Mouse (Mus musculus) neural tube, embryonic 11.5 days (tissue): ENCODE results near the gene Mtg2. TPM values are rescaled to one million over a fixed set of nuclear protein-coding genes. Genes with fewer than 3 reads are reported as not detected.

Source experiments
- ATAC-seq: fragments of 200-750 bp; cut with Nextera tagmentation; 2 replicates; pipeline ENCODE4 v1.8.0; 2017; ENCODE audit warnings: moderate number of reproducible peaks, mild to moderate bottlenecking, moderate TSS enrichment, moderate library complexity; ENCODE audit not compliant: insufficient read depth, low FRiP score, low TSS enrichment
- DNase-seq: peaks from one replicate; pipeline ENCODE4 v3.0.0-alpha.2; 2015; ENCODE audit warnings: low spot score
- H3K27ac ChIP-seq: fragments of 300-500 bp; sonication (generic); 2 replicates; pipeline ENCODE4 v1.5.1; 2014; ENCODE audit warnings: low read depth, mild to moderate bottlenecking, low read length
- H3K27me3 ChIP-seq: fragments of 300-500 bp; sonication (generic); 2 replicates; pipeline ENCODE4 v1.6.1; 2014; ENCODE audit warnings: mild to moderate bottlenecking, low read length, mixed read lengths; ENCODE audit not compliant: control insufficient read depth, insufficient read depth
- H3K36me3 ChIP-seq: fragments of 300-500 bp; sonication (generic); 2 replicates; pipeline ENCODE4 v1.6.1; 2014; ENCODE audit warnings: mild to moderate bottlenecking, low read length, moderate library complexity, mixed read lengths; ENCODE audit not compliant: control insufficient read depth, insufficient read depth
- H3K4me1 ChIP-seq: fragments of 300-500 bp; sonication (generic); 2 replicates; pipeline ENCODE4 v1.6.1; 2014; ENCODE audit warnings: low read length, mixed read lengths; ENCODE audit not compliant: control insufficient read depth, insufficient read depth
- H3K4me2 ChIP-seq: fragments of 300-500 bp; sonication (generic); 2 replicates; pipeline ENCODE4 v1.6.1; 2014; ENCODE audit warnings: low read depth, mild to moderate bottlenecking, moderate library complexity
- H3K4me3 ChIP-seq: fragments of 300-500 bp; sonication (generic); 2 replicates; pipeline ENCODE4 v1.5.1; 2014; ENCODE audit warnings: low read depth, low read length
- H3K9ac ChIP-seq: fragments of 300-500 bp; sonication (generic); 2 replicates; pipeline ENCODE4 v1.6.1; 2014; ENCODE audit warnings: mild to moderate bottlenecking, low read length
- H3K9me3 ChIP-seq: fragments of 300-500 bp; sonication (generic); 2 replicates; pipeline ENCODE4 v1.6.1; 2016; ENCODE audit warnings: low read length; ENCODE audit not compliant: control insufficient read depth
- WGBS: fragments of 180-500 bp; shearing (Covaris S2); extraction: QIAGEN DNeasy Blood & Tissue Kit; methylation state at CpG from one replicate; pipeline ENCODE4 v1.1.7; 2014; 5-methylcytosine and 5-hydroxymethylcytosine counted together
- polyA plus RNA-seq: library from polyadenylated mRNA; unstranded; fragments of >200 nt; fragmentation: Nextera tagmentation; extraction: Ambion mirVana; gene quantifications from 2 replicates; pipeline ENCODE4 v1.2.1, GENCODE M21; 2014

The Mtg2 gene
- polyA plus RNA-seq, 1 experiment from 2014 or later = 26.5 TPM

- no peak overlapping the region for H3K9ac ChIP-seq
- no peak overlapping the region for H3K27ac ChIP-seq
- H3K9me3 ChIP-seq = no peaks in the 10 kb centered on the region
- ATAC-seq (no peak), DNase-seq (no peak)
- H3K4me1 ChIP-seq = no peaks in the 10 kb centered on the region
- H3K4me3 ChIP-seq = no peak overlapping the region
- H3K36me3 ChIP-seq = no peaks in the 10 kb centered on the region
- no peak overlapping the region for H3K4me2 ChIP-seq
- 33% methylated on average over 5 of the region's 5 CpGs for WGBS
- peaks cover 13% of the 10 kb centered on the region for H3K27me3 ChIP-seq
These were observed 25.3 kb downstream of the Mtg2 start for GRCm38 (mm10) chr2:180095711-180096110.

- WGBS = 48% methylated on average over 3 of the region's 3 CpGs
- no peak overlapping the region for H3K27ac ChIP-seq
- H3K9me3 ChIP-seq = no peaks in the 10 kb centered on the region
- DNase-seq (no peak), ATAC-seq (no peak)
- H3K4me3 ChIP-seq = no peak overlapping the region
- H3K4me1 ChIP-seq = peaks cover under 1% of the 10 kb centered on the region; the same call in 1 of the 2 replicates
- H3K27me3 ChIP-seq = peaks cover 31% of the 10 kb centered on the region
- H3K4me2 ChIP-seq = no peak overlapping the region
- peak overlapping the region; percentile 18; the same call in 1 of the 2 replicates for H3K9ac ChIP-seq
- H3K36me3 ChIP-seq = no peaks in the 10 kb centered on the region
These were observed 27.2 kb downstream of the Mtg2 start for GRCm38 (mm10) chr2:180097585-180097984.

- WGBS = 47% methylated on average over 5 of the region's 5 CpGs
- Histone ChIP-seq H3K4me1 (peaks cover 7% of the 10 kb centered on the region; the same call in 1 of the 2 replicates), H3K9ac (no peak overlapping the region), H3K4me3 (no peak overlapping the region), H3K27ac (no peak overlapping the region), H3K9me3 (no peaks in the 10 kb centered on the region), H3K36me3 (no peaks in the 10 kb centered on the region), H3K4me2 (no peak overlapping the region), H3K27me3 (peaks cover 37% of the 10 kb centered on the region)
- no peak for ATAC-seq
- DNase-seq = no peak
These were observed 27.8 kb downstream of the Mtg2 start for GRCm38 (mm10) chr2:180098167-180098566.

GRCm38 (mm10) chr2:180099529-180099928 is 29.1 kb downstream of the Mtg2 start:
- peaks cover 14% of the 10 kb centered on the region; the same call in 1 of the 2 replicates for H3K4me1 ChIP-seq
- no peaks in the 10 kb centered on the region for H3K9me3 ChIP-seq
- H3K36me3 ChIP-seq = no peaks in the 10 kb centered on the region
- peaks cover 49% of the 10 kb centered on the region for H3K27me3 ChIP-seq
- H3K9ac ChIP-seq = peak overlapping the region; percentile 5; the same call in 1 of the 2 replicates
- DNase-seq (no peak), ATAC-seq (no peak)
- H3K4me3 ChIP-seq = no peak overlapping the region
- H3K4me2 ChIP-seq = no peak overlapping the region; the same call in 1 of the 2 replicates
- 10% methylated on average over 15 of the region's 15 CpGs for WGBS
- no peak overlapping the region for H3K27ac ChIP-seq

- H3K27ac ChIP-seq = no peak overlapping the region
- H3K27me3 ChIP-seq = peaks cover 61% of the 10 kb centered on the region
- H3K4me3 ChIP-seq = peak overlapping the region; percentile 57
- peaks cover 17% of the 10 kb centered on the region; the same call in 1 of the 2 replicates for H3K4me1 ChIP-seq
- DNase-seq = peak; percentile 48
- ATAC-seq = peak; percentile 18
- H3K36me3 ChIP-seq = no peaks in the 10 kb centered on the region
- H3K9me3 ChIP-seq = no peaks in the 10 kb centered on the region
- H3K4me2 ChIP-seq = peak overlapping the region; percentile 94
- 2% methylated on average over 53 of the region's 57 CpGs for WGBS
- H3K9ac ChIP-seq = peak overlapping the region; percentile 59
These were observed 33.0 kb downstream of the Mtg2 start for GRCm38 (mm10) chr2:180103151-180103977.

GRCm38 (mm10) chr2:180103978-180104658 is 33.7 kb downstream of the Mtg2 start, which contains the start of gene Hrh3:
Gene Hrh3, minus strand, starts transcription at chr2:180104488.
- peak within 1 kb of the TSS; percentile 57 for H3K4me3 ChIP-seq
- no peak within 1 kb of the TSS for H3K27ac ChIP-seq
- WGBS = under 1% methylated on average over 67 of the region's 87 CpGs
- no peaks in the 10 kb centered on the region for H3K9me3 ChIP-seq
- ATAC-seq (peak; percentile 59), DNase-seq (peak; percentile 84)
- peaks cover 17% of the 10 kb centered on the region; the same call in 1 of the 2 replicates for H3K4me1 ChIP-seq
- peak within 1 kb of the TSS; percentile 94 for H3K4me2 ChIP-seq
- H3K36me3 ChIP-seq = no peaks in the 10 kb centered on the region
- H3K9ac ChIP-seq = peak within 1 kb of the TSS; percentile 59
- H3K27me3 ChIP-seq = peaks cover 61% of the 10 kb centered on the region

- no peaks in the 10 kb centered on the region for H3K36me3 ChIP-seq
- H3K9ac ChIP-seq = no peak overlapping the region
- H3K4me1 ChIP-seq = peaks cover 17% of the 10 kb centered on the region; the same call in 1 of the 2 replicates
- H3K4me2 ChIP-seq = peak overlapping the region; percentile 94
- H3K4me3 ChIP-seq = peak overlapping the region; percentile 57
- ATAC-seq = no peak
- H3K27me3 ChIP-seq = peaks cover 60% of the 10 kb centered on the region
- no peak overlapping the region for H3K27ac ChIP-seq
- 10% methylated on average over 24 of the region's 24 CpGs for WGBS
- DNase-seq = no peak
- H3K9me3 ChIP-seq = no peaks in the 10 kb centered on the region
These were observed 34.4 kb downstream of the Mtg2 start for GRCm38 (mm10) chr2:180104659-180105377.

GRCm38 (mm10) chr2:180105441-180106190 is 35.2 kb downstream of the Mtg2 start:
- no peak for ATAC-seq
- Histone ChIP-seq H3K9ac (no peak overlapping the region), H3K27me3 (peaks cover 52% of the 10 kb centered on the region), H3K9me3 (no peaks in the 10 kb centered on the region), H3K36me3 (no peaks in the 10 kb centered on the region), H3K4me3 (no peak overlapping the region), H3K27ac (no peak overlapping the region), H3K4me2 (no peak overlapping the region), H3K4me1 (peaks cover 17% of the 10 kb centered on the region; the same call in 1 of the 2 replicates)
- DNase-seq = no peak
- WGBS = 39% methylated on average over 8 of the region's 8 CpGs
